Mouse (Mus musculus) G1E (cell line): ENCODE measurements at regions not wholly inside any gene's neighbourhood (a gene's known extent, or its start where the extent isn't known, plus 50 kb on each side); places are given as distances from the start of the nearest gene placed in this dataset.

Experiments
- CTCF ChIP-seq: IDR thresholded peaks from 2 replicates; pipeline ENCODE4 v1.5.1; 2012; ENCODE audit warnings: low read depth, low read length, inconsistent platforms, mixed read lengths
- GATA1 ChIP-seq: IDR thresholded peaks from 2 replicates; pipeline ENCODE4 v1.6.1; 2012; ENCODE audit warnings: borderline replicate concordance, low read length, inconsistent platforms, mixed read lengths
- TAL1 ChIP-seq: conservative IDR thresholded peaks from 2 replicates; pipeline ENCODE4 v1.6.1; 2012; ENCODE audit warnings: low read depth, low read length, inconsistent platforms, mixed read lengths

DNA sequence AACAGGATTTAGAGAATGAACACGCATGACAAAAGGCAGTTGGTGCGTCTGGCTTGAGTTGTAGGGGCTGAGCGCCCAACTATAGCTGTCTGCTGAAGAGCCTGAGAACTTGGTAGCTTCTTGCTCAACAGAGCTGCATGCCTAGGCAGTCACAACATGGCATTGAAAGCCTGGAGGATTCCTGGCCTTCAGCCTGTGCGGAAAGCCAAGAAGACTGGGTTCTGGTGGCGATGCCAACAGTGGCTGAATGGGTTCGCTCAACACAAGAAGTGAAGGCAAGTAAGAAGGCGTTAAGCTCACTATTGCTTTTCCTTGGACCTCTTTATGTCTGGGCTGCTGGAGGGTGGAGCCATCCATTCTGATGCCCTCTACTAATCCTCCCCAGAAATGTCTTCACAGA is 318.6 kb upstream of the Hs6st1 start:
- TF ChIP-seq GATA1 (no peak), CTCF (no peak), TAL1 (no peak)
